Mouse (Mus musculus): Measurements from ENCODE around the gene Ttc30a2.

DNA sequence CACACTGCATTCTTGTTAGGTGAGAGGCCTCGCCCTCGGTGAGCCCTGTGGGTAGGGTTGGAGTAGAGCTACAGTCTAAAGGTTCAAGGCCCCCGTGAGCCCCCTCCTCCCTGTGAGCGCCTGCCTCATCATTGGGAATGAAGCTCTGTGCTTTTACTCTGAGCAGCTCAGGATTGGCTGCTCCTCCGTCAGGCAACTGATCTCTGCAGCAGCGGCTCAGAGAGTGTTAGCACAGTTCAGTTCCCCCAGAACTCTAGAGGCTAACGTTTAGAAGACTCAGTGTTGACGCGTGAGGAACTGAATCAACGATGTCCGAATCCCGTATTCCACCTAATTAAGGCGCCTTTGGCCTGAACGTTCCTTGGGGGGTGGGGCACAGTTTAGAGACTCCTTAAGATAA lies 22.3 kb downstream of the Ttc30a2 start:
- TF ChIP-seq POU5F1 (IDR thresholded peaks at IDR 0.05; ENCODE audit: borderline replicate concordance, low read length) = no peak
- no peak for TF ChIP-seq CTCF (conservative IDR thresholded peaks at IDR 0.05; ENCODE audit: low read length)
